Mouse (Mus musculus): ENCODE results near the gene Ssc4d. TPM values are rescaled to one million over a fixed set of nuclear protein-coding genes. Genes with fewer than 3 reads are reported as not detected.

The Ssc4d gene
- polyA plus RNA-seq, 1 experiment from 2014 or later = 1.6 TPM

DNA sequence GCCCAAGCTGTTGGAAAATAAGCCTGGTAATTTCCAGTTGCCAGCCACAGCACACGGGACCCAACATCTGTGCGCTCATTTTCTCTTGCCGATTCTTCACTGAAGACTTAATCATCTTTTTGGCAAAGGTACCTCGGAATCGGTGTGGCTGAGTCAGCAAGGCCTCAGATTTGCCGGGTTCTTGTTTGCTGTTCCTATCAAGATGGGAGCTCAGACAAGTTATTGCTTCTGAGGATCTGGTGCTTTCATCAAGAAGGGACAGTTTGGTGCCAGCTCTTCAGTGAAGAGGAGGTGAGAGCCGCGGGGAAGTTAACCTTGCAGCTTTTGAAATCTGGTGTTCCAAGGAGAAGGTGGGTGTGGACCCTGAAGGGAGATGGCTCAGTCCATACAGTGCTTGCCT, 21.8 kb upstream of the Ssc4d start:
- peak overlapping the region; percentile 17 for H3K9ac ChIP-seq (replicated peaks)
- WGBS = 85% methylated on average over 8 of the region's 8 CpGs
- H3K4me3 ChIP-seq (replicated peaks) = peak overlapping the region; percentile 80; the same call in 1 of the 2 replicates

DNA sequence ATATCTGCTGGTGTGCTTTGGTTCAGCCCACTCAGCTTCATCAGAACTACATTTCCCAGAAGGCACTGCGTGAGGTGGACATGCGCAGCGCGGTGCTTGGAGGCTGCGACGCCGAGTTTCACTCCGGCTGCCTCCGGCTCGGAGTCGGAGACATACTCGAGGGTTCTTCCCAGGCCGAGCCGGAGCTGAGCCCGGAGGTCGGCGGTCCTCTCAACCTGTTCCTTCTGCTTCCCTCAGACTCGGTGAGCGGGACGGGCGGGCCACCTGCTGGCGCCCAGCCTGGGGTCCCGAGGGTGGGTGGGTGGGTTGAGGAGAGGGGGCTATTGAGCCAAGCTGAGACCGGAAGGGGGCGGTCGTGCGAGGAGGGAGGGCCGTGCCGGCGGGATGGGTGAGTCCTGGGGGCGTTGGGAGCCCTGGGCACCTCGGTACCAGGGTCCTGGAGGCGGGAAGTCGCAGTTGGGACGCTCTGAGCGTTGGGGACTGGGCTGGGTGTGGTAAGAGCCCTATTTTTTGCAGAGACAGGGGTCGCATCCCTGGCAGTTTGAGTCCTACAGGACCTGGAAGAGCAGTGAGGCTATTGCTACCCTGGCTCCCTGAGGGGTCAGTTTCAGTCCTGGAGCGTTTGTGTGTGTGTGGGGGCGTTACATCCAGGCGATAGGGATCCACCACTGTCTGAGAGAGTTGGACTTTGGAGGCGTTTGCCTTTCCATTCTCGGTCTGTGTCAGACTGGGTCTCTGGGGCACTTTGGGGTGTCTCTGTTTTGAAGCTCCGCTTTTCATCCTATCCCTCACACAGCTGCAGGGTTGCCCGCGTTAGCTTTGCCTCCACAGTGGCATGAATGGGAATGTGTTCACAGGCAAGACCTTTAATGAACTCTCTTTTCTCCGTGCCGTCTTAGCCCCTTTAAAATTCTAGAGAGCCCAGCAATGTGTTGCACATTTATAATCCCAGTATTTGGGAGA, 20.7 kb upstream of the Ssc4d start, which contains the start of gene Dtx2:
Gene Dtx2, plus strand, starts transcription at position 76 of the 963 bp plus-strand sequence.
- Histone ChIP-seq H3K4me2 (peak within 1 kb of the TSS; percentile 72), H3K9me3 (replicated peaks) (no peaks in the 10 kb centered on the region), H3K36me3 (peaks cover 28% of the 10 kb centered on the region), H3K4me1 (peaks cover 26% of the 10 kb centered on the region), H3K4me3 (replicated peaks) (peak within 1 kb of the TSS; percentile 80), H3K9ac (replicated peaks) (peak within 1 kb of the TSS; percentile 85), H3K27ac (replicated peaks) (peak within 1 kb of the TSS; percentile 87), H3K27me3 (replicated peaks) (no peaks in the 10 kb centered on the region)
- WGBS = under 1% methylated on average over 47 of the region's 47 CpGs
- ATAC-seq (ENCODE audit: low FRiP score) = peak; percentile 92

More for the DNA sequence above, 21.8 kb upstream of the Ssc4d start:
- no peak for ATAC-seq (ENCODE audit: low FRiP score)
- Histone ChIP-seq H3K36me3 (peaks cover 28% of the 10 kb centered on the region), H3K9me3 (replicated peaks) (no peaks in the 10 kb centered on the region), H3K27ac (replicated peaks) (no peak overlapping the region), H3K4me2 (peak overlapping the region; percentile 72), H3K27me3 (replicated peaks) (no peaks in the 10 kb centered on the region), H3K4me1 (peaks cover 26% of the 10 kb centered on the region)

DNA sequence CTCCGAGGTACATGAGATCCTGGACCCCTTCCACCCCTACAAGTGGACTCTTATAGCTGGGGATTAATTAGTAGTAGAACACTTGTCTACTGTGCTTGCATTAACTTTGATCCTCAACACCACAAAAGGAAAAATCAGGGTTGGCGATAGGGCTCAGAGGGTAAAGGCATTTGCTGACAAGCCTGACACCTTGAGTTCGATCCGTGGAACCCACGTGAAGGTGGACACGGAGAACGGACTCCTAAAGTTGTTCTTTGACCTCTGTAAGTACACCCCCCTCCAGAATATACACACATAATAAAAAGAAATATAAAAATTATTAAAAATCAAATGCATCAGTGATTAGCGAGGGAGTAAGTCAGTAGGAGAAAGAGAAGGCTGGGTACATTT, 20.0 kb upstream of the Ssc4d start:
- no peaks in the 10 kb centered on the region for H3K9me3 ChIP-seq (replicated peaks)
- H3K4me2 ChIP-seq = 0 out of 2 replicates have a peak overlapping the region, but pooled peaks have one; percentile 72
- H3K27me3 ChIP-seq (replicated peaks) = no peaks in the 10 kb centered on the region
- no peak overlapping the region for H3K9ac ChIP-seq (replicated peaks)
- H3K36me3 ChIP-seq = peaks cover 23% of the 10 kb centered on the region
- WGBS = 66% methylated on average over 8 of the region's 8 CpGs
- H3K4me1 ChIP-seq = peaks cover 26% of the 10 kb centered on the region
- peak overlapping the region; percentile 80; the same call in 1 of the 2 replicates for H3K4me3 ChIP-seq (replicated peaks)
- ATAC-seq (ENCODE audit: low FRiP score) = peak; percentile 9; the same call in 1 of the 2 replicates
- no peak overlapping the region for H3K27ac ChIP-seq (replicated peaks)

DNA sequence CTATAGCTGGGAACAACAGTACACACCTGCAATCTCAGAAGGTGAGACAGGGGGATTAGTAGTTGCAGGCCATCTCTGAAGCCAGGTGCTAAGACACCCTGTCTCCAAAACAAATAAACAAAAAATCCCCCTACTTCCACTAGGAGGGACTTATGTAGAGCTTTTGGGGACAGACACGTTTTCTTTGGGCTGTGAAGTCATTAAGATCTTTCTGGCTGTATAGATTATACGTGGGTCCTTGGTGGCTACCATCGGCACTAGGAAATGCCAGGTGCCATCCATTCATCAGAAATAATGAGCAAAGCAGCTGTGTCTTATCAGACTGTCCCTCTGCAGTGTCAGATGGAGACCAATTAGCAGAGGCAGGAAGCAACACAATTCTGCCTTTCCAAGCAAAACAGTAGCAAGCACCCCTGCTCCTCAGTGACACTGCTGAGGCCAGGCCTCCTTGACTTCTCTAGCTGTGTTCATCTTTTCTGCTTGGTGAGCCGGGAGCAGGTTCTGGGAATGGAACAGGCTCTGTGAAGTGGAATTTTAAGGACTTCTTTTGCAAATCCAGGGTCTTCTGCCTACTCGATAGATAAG, 19.1 kb upstream of the Ssc4d start:
- Histone ChIP-seq H3K4me1 (peaks cover 26% of the 10 kb centered on the region), H3K27ac (replicated peaks) (no peak overlapping the region), H3K9me3 (replicated peaks) (no peaks in the 10 kb centered on the region), H3K27me3 (replicated peaks) (no peaks in the 10 kb centered on the region), H3K4me3 (replicated peaks) (no peak overlapping the region), H3K9ac (replicated peaks) (no peak overlapping the region), H3K4me2 (no peak overlapping the region), H3K36me3 (peaks cover 15% of the 10 kb centered on the region)
- WGBS = 58% methylated on average over 5 of the region's 5 CpGs
- ATAC-seq (ENCODE audit: low FRiP score) = no peak

DNA sequence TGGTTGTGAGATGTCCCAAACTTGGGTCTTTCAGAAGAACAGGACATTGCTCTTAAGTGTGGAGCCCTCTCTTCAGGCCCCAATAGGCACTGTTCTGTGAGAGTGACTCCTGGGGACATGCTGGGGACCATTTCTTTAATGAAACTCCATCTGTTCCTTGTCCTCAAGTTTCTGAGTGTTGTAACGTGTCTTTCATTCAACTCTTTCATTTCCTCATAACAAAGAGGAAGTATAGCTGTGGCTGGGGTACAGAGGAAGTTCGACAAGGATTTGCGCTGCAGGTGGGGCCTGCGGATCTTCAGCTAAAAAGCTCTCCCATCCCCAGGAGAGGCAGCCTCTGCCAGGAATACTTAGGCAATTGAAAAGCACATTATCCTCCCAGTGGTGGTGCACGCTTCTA, 16.3 kb upstream of the Ssc4d start:
- WGBS = 81% methylated on average over 5 of the region's 5 CpGs
- H3K36me3 ChIP-seq = no peaks in the 10 kb centered on the region
- no peak overlapping the region for H3K27ac ChIP-seq (replicated peaks)
- ATAC-seq (ENCODE audit: low FRiP score) = no peak
- no peak overlapping the region for H3K9ac ChIP-seq (replicated peaks)
- no peak overlapping the region for H3K4me3 ChIP-seq (replicated peaks)
- H3K9me3 ChIP-seq (replicated peaks) = no peaks in the 10 kb centered on the region
- peaks cover 5% of the 10 kb centered on the region for H3K4me1 ChIP-seq
- no peaks in the 10 kb centered on the region for H3K27me3 ChIP-seq (replicated peaks)
- H3K4me2 ChIP-seq = no peak overlapping the region

DNA sequence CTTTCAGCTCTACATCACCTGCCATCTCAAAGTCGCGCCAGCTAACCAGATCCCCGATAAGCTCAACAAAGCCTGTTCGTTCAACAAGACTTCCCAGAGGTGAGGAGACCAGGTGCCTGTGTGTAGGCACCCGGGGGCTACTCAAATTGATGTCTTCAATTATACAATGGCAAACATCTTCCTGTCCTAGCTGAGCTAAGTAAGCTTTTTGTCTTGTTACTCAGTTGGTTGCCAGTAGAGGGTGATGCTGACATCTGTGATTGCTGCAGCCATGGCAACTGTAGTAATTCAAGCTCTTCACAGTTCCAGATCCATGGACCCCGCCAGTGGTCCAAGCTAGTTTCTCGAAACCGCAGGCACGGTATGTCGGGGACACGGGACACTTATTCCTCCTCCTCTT, 12.9 kb upstream of the Ssc4d start:
- Histone ChIP-seq H3K27ac (replicated peaks) (no peak overlapping the region), H3K9me3 (replicated peaks) (no peaks in the 10 kb centered on the region), H3K27me3 (replicated peaks) (0 out of 2 replicates have a peak, but pooled peaks cover 3% of the 10 kb centered on the region), H3K4me1 (no peaks in the 10 kb centered on the region), H3K9ac (replicated peaks) (no peak overlapping the region), H3K4me2 (no peak overlapping the region), H3K4me3 (replicated peaks) (no peak overlapping the region), H3K36me3 (no peaks in the 10 kb centered on the region)
- WGBS = 57% methylated on average over 11 of the region's 11 CpGs
- no peak for ATAC-seq (ENCODE audit: low FRiP score)

DNA sequence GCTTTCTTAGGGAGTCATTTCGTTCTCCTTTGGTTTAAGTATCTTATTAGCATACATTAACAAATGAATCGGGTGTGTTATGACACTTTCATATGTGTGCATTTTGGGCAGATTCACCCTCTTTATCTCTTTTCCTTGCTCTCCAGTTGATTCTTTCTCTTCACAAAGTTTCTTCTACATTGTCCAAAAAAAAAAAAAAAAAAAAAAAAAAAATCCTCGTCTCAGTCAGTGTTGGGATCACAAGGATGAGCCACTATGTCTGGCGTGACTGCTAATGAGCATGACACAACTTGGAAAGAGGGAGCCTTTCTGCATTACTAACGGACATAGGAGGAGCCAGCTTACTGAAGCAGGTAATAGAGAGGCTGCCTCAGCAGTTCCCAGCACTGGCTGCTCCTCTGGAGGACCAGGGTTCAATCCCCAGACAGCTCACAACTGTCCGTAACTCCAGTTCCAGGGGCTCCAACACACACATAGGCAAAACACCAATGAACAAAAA, 10.3 kb upstream of the Ssc4d start:
- no peak overlapping the region for H3K9ac ChIP-seq (replicated peaks)
- no peak overlapping the region for H3K4me2 ChIP-seq
- H3K4me3 ChIP-seq (replicated peaks) = no peak overlapping the region
- no peak overlapping the region for H3K27ac ChIP-seq (replicated peaks)
- 0 out of 2 replicates have a peak, but pooled peaks cover 3% of the 10 kb centered on the region for H3K27me3 ChIP-seq (replicated peaks)
- no peak for ATAC-seq (ENCODE audit: low FRiP score)
- H3K4me1 ChIP-seq = no peaks in the 10 kb centered on the region
- H3K36me3 ChIP-seq = no peaks in the 10 kb centered on the region
- no peaks in the 10 kb centered on the region for H3K9me3 ChIP-seq (replicated peaks)
- 65% methylated on average over 6 of the region's 6 CpGs for WGBS

DNA sequence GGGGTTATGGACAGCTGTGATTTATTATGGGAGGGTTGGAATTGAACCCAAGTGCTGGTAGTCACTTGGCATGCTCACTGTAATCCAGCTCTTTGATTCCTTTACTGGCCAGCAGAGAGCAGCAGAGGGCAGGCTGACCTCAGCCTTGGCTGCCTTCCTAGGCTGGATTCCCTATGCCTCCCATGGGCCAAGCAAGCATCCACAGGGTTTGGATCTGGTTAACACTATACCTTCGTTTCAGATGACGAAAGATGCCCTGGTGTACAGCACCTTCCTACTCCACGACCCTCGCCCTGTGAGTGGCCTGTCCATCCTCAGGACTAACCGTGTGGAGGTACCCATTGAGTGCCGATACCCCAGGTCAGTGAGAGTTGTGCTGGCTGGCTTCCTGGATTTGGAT, 8.1 kb upstream of the Ssc4d start:
- Histone ChIP-seq H3K27me3 (replicated peaks) (0 out of 2 replicates have a peak, but pooled peaks cover 3% of the 10 kb centered on the region), H3K27ac (replicated peaks) (no peak overlapping the region), H3K9me3 (replicated peaks) (no peaks in the 10 kb centered on the region), H3K36me3 (no peaks in the 10 kb centered on the region), H3K4me1 (no peaks in the 10 kb centered on the region), H3K4me3 (replicated peaks) (no peak overlapping the region), H3K9ac (replicated peaks) (no peak overlapping the region), H3K4me2 (no peak overlapping the region)
- ATAC-seq (ENCODE audit: low FRiP score) = no peak
- 38% methylated on average over 6 of the region's 6 CpGs for WGBS

DNA sequence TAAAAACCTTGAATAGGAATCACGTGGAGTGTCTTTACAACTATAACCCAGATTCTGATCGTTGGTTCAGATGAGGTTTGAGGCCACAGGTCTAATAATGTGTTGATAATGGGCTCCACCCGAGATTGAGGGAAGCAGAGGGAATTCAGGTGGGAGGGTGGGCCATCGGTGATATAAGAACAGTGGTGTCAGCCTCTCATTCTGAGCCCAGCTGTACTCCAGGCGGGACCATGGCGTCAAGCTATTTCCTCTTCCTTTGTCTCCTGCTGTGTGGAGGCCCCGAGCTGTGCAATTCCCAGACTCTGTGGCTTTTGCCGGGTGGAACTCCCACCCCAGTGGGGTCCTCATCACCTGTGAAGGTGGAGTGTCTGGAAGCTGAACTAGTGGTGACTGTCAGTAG, 5.6 kb upstream of the Ssc4d start, which contains the start of gene Zp3:
Gene Zp3, plus strand, starts transcription at position 196 of the 400 bp plus-strand sequence.
- ATAC-seq (ENCODE audit: low FRiP score) = no peak
- Histone ChIP-seq H3K27me3 (replicated peaks) (0 out of 2 replicates have a peak, but pooled peaks cover 3% of the 10 kb centered on the region), H3K4me1 (no peaks in the 10 kb centered on the region), H3K9me3 (replicated peaks) (no peaks in the 10 kb centered on the region), H3K4me3 (replicated peaks) (no peak within 1 kb of the TSS), H3K4me2 (no peak within 1 kb of the TSS), H3K27ac (replicated peaks) (no peak within 1 kb of the TSS), H3K9ac (replicated peaks) (no peak within 1 kb of the TSS), H3K36me3 (no peaks in the 10 kb centered on the region)
- WGBS = 66% methylated on average over 8 of the region's 8 CpGs

DNA sequence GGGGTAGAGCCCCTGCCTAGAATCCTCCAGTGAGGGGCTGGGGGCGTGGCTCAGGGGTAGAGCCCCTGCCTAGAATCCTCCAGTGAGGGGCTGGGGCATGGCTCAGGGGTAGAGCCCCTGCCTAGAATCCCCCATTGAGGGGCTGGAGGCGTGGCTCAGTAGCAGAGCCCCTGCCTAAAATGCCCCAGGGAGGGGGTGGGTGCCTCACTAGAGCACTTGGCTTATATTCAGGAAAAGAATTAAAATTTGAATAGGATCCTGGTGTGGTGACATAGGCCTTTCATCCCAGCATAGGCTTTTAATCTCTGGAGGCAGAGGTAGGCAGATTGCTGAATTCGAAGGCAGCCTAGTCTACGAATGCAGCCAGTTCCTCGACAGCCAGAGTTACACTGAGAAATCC, 5.0 kb upstream of the Ssc4d start:
- H3K27ac ChIP-seq (replicated peaks) = no peak overlapping the region

DNA sequence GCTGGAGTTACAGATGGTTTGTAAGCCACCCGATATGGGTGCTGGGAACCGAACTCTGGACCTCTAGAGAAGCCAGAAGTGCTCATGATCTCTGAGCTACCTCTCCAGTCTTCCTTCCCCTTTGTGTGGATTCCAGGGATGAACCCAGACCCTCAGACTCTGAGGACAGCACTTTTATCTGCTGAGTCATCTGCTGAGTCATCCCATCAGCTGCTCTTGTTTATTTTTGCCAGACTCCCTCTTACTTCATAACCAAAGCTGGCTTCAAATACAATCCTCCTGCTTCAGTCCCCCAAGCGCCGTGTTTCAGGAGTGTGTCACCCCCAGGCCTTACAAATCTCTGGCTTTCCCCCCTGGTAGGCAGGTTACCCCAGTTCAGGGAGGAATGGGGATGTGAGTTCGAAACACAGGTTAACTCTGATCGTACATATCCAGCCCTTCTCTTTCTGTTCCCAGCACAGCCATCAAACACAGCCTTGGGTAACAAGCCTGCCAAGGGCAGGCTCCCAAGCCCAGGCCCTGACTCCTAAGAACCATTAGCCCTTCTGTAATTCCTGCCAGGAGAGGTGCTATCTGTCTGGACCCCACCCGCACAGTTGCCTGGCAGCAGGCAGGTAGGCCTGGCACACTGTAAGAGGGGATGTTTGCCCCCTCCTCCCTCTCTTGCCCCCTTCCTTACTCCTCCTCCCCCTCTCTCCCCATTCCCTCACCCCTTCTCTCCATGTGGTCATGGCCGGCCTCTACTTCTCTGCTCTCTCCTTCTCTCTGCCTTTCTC, 1.8 kb upstream of the Ssc4d start:
- H3K27ac ChIP-seq (replicated peaks) = no peak overlapping the region
- H3K4me3 ChIP-seq (replicated peaks) = no peak overlapping the region
- H3K4me1 ChIP-seq = no peaks in the 10 kb centered on the region
- no peak overlapping the region for H3K4me2 ChIP-seq
- 92% methylated on average over 8 of the region's 8 CpGs for WGBS
- H3K9me3 ChIP-seq (replicated peaks) = no peaks in the 10 kb centered on the region
- ATAC-seq (ENCODE audit: low FRiP score) = no peak
- no peak overlapping the region for H3K9ac ChIP-seq (replicated peaks)
- no peaks in the 10 kb centered on the region for H3K36me3 ChIP-seq
- no peaks in the 10 kb centered on the region for H3K27me3 ChIP-seq (replicated peaks)

More for the DNA sequence above, 5.0 kb upstream of the Ssc4d start:
- H3K4me3 ChIP-seq (replicated peaks) = no peak overlapping the region
- 80% methylated on average over 5 of the region's 5 CpGs for WGBS
- H3K4me2 ChIP-seq = no peak overlapping the region
- no peaks in the 10 kb centered on the region for H3K4me1 ChIP-seq
- H3K36me3 ChIP-seq = no peaks in the 10 kb centered on the region
- no peaks in the 10 kb centered on the region for H3K9me3 ChIP-seq (replicated peaks)
- no peak overlapping the region for H3K9ac ChIP-seq (replicated peaks)
- no peak for ATAC-seq (ENCODE audit: low FRiP score)
- 0 out of 2 replicates have a peak, but pooled peaks cover 3% of the 10 kb centered on the region for H3K27me3 ChIP-seq (replicated peaks)

Measured in neural tube, embryonic 15.5 days (tissue).